ENCODE assay signal across 20 mouse cellular contexts in the genomic region with DNA sequence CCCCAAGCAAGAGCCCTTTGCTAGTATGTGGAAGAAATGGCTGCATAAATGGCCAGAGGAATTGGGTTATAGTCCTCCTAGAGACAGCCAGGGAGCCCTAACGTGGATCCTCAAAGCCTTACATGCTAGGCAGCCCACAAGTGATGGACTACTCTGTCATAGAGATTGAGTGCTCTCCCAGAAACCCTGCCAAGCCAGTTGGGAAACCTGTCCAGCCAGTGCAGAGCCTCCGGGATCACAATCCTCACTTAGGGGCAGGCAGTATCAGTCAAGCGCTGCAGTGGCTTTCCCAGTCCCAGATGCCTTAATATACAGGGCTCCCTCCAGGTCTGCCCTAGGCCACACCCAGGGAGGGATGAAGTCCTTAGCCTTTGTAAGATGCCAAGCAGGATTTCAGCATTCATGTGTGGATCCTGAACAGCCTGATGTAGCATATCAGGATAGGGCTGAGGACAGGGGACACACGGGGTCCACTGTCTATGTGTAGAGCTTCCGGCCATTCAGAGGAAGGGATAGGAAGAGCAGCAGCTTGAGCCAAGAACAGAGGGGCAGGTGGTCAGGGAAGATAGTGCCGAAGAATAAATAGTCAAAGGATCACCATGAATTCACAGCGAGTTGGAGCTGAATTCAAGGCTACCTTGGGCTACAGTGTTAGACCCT. TPM values are rescaled to one million over a fixed set of nuclear protein-coding genes. Genes with fewer than 3 reads are reported as not detected.
DNase-seq lines count a peak whose midpoint lies in the region.
"Had no signal": no experiment of that assay in that cellular context is flagged by ENCODE, and none has a peak within 500 bp of the region (broad histone marks: within the 10 kb centered on the region; RNA-seq: fewer than 3 reads in every experiment).

No protein-coding gene starts in this region.

- no peaks in the 10 kb centered on the region for H3K9me3 ChIP-seq in heart, embryonic 10.5 days
- H3K9me3 ChIP-seq: embryonic facial prominence, embryonic 13.5 days; limb, embryonic 12.5 days had no signal

- H3K4me3 ChIP-seq in heart, embryonic 10.5 days, result no peak overlapping the region
- H3K4me3 ChIP-seq: embryonic facial prominence, embryonic 13.5 days; limb, embryonic 12.5 days had no signal

- H3K27me3 ChIP-seq in heart, embryonic 10.5 days (ENCODE audit: insufficient read depth, poor library complexity, severe bottlenecking), result no peaks in the 10 kb centered on the region
- H3K27me3 ChIP-seq: embryonic facial prominence, embryonic 13.5 days; limb, embryonic 12.5 days had no signal

- no peaks in the 10 kb centered on the region for H3K36me3 ChIP-seq in heart, embryonic 10.5 days
- H3K36me3 ChIP-seq: embryonic facial prominence, embryonic 13.5 days; limb, embryonic 12.5 days had no signal

- no peak overlapping the region for H3K27ac ChIP-seq in heart, embryonic 10.5 days
- H3K27ac ChIP-seq: embryonic facial prominence, embryonic 13.5 days; hindbrain, embryonic 14.5 days; limb, embryonic 12.5 days had no signal

- peak; percentile 60 for DNase-seq in heart, embryonic 10.5 days (ENCODE audit: low spot score)
- no peak for DNase-seq in heart, postnatal 4 days
- DNase-seq in urinary bladder, postnatal 25 days (ENCODE audit: low spot score), result peak; percentile 47
- DNase-seq in urinary bladder, adult 2 months (ENCODE audit: low spot score), result no peak
- DNase-seq in lung, postnatal 10 days, result peak; percentile 39
- no peak for DNase-seq in thymus, postnatal 4 days
- DNase-seq in adrenal gland, adult 2 months, result no peak
- DNase-seq: kidney, adult 2 months; kidney, postnatal 4 days; midbrain, embryonic 14.5 days; right cerebral cortex, adult 18-20 months had no signal

- 64% methylated on average over 7 of the region's 7 CpGs for WGBS in heart, embryonic 10.5 days

- H3K4me1 ChIP-seq in heart, embryonic 10.5 days, result peaks cover 6% of the 10 kb centered on the region; the same call in 1 of the 2 replicates
- H3K4me1 ChIP-seq: limb, embryonic 12.5 days had no signal

RNA-seq across cellular contexts. Expression of a gene that starts 27.0 kb away (rescaled TPM):
- polyA plus RNA-seq in heart, embryonic 10.5 days (2016; fragmentation: Nextera tagmentation; extraction: Ambion mirVana), result 36.6 and 43.6 TPM in 2 replicates
- total RNA-seq in heart, postnatal 4 days (2021), result 100 to 1,000 TPM; 220 to 241 TPM
- 136 and 151 TPM in 2 replicates for polyA plus RNA-seq in urinary bladder, adult 2 months (2012; rRNA removed)
- total RNA-seq in adrenal gland, adult 2 months (2021), result 100 to 1,000 TPM; 190 to 233 TPM
- polyA plus RNA-seq in adrenal gland, adult 2 months (2012; rRNA removed), result 48.0 and 79.6 TPM in 2 replicates

RNA-seq across cellular contexts. Expression of a gene that starts 41.0 kb away (rescaled TPM):
- polyA plus RNA-seq in heart, embryonic 10.5 days (2016; fragmentation: Nextera tagmentation; extraction: Ambion mirVana), result not detected in 2 replicates
- total RNA-seq in heart, postnatal 4 days (2021), result not detected
- not detected in 2 replicates for polyA plus RNA-seq in urinary bladder, adult 2 months (2012; rRNA removed)
- total RNA-seq in adrenal gland, adult 2 months (2021), result not detected
- polyA plus RNA-seq in adrenal gland, adult 2 months (2012; rRNA removed), result not detected in 2 replicates
- total RNA-seq: adrenal gland, postnatal 4 days; granulocyte monocyte progenitor cell, adult 5-6 weeks; layer of hippocampus, postnatal 25 days had no signal
- polyA plus RNA-seq: activated CD4-positive, CD25-positive, alpha-beta regulatory T cell, adult 4 months; embryonic facial prominence, embryonic 13.5 days; forebrain, embryonic 11.5 days; heart, embryonic 16.5 days; hindbrain, embryonic 14.5 days; kidney, adult 2 months; limb, embryonic 12.5 days; midbrain, embryonic 14.5 days had no signal

RNA-seq across cellular contexts. Expression of a gene that starts 58.1 kb away (rescaled TPM):
- polyA plus RNA-seq in heart, embryonic 10.5 days (2016; fragmentation: Nextera tagmentation; extraction: Ambion mirVana), result not detected in 2 replicates
- total RNA-seq in heart, postnatal 4 days (2021), result not detected
- not detected in 2 replicates for polyA plus RNA-seq in urinary bladder, adult 2 months (2012; rRNA removed)
- not detected for total RNA-seq in adrenal gland, adult 2 months (2021)
- polyA plus RNA-seq in adrenal gland, adult 2 months (2012; rRNA removed), result not detected in 2 replicates
- total RNA-seq: adrenal gland, postnatal 4 days; granulocyte monocyte progenitor cell, adult 5-6 weeks; layer of hippocampus, postnatal 25 days had no signal
- polyA plus RNA-seq: activated CD4-positive, CD25-positive, alpha-beta regulatory T cell, adult 4 months; embryonic facial prominence, embryonic 13.5 days; forebrain, embryonic 11.5 days; heart, embryonic 16.5 days; hindbrain, embryonic 14.5 days; kidney, adult 2 months; limb, embryonic 12.5 days; midbrain, embryonic 14.5 days had no signal

Comparison
In these comparisons a context has a peak if more than half of its experiments do, and no peak if none do; other contexts are left out.
1. DNase-seq: peak in heart, embryonic 10.5 days (single experiment), urinary bladder, postnatal 25 days (single experiment) and lung, postnatal 10 days (single experiment); none in heart, postnatal 4 days (single experiment), urinary bladder, adult 2 months (single experiment), thymus, postnatal 4 days (single experiment) and adrenal gland, adult 2 months (single experiment).